Mouse (Mus musculus): Measurements from ENCODE around the gene Nubp1. TPM values are rescaled to one million over a fixed set of nuclear protein-coding genes. Genes with fewer than 3 reads are reported as not detected.
A peak's percentile ranks its signal among the peaks of the same experiment; 100 is the strongest.

Nubp1 gene
- 44.1 and 46.1 TPM in 2 replicates for polyA plus RNA-seq (2015; fragmentation: Nextera tagmentation; extraction: Ambion mirVana)

DNA sequence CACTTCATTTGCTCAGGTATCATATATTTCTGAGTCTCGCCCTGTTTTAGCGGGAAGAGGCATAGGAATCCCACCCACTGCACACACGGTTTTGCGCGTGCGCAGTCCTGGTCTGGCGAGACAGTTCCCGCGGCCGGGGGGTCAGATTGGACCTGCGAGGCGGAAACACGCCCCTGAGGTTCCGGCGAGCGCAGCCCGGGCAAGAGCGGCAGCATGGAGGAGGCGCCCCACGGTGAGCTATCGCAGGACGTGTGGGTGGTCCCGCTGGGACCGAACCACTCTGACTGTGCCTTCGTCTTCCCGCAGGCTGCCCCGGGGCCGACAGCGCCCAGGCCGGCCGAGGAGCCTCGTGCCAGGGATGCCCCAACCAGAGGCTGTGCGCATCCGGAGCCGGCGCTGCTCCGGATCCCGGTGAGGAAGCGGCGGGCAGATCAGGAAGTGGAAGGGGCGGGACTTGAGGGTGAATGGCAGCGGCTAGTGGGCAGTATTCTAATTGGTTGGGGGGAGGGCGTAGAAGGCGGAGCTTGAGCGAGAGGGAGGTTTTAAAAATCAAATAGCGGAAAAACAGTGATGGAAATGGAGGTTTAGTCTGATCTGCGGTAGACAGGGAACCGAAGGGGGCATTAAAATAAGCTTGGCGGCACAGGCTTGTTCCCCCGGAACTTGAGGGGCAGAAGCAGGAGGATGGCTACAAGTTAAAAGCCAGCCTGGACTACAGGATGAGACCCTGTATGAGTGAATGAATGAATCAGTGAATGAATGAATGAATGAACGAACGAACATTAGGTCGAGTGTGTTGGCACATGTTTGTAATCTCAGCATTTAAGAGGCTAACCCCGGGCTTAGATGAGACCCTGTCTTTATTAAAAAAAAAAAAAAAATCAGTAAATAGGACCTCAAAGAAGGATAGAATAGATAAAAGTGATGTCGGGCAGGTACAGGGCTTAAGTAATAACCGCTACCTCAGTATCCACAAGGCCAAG is at the start of gene Nubp1:
Gene Nubp1 (plus strand): TSS at position 185 of the 983 bp plus-strand sequence.
- H3K4me3 ChIP-seq = peak within 1 kb of the TSS; percentile 88
- no peaks in the 10 kb centered on the region for H3K27me3 ChIP-seq
- peak within 1 kb of the TSS; percentile 95 for H3K27ac ChIP-seq
- WGBS = 3% methylated on average over 56 of the region's 56 CpGs
- peaks cover 10% of the 10 kb centered on the region for H3K4me1 ChIP-seq
- peaks cover 38% of the 10 kb centered on the region for H3K36me3 ChIP-seq
- H3K9me3 ChIP-seq = no peaks in the 10 kb centered on the region
- H3K9ac ChIP-seq = peak within 1 kb of the TSS; percentile 79
- ATAC-seq (ENCODE audit: insufficient number of reproducible peaks, low FRiP score, low TSS enrichment, low read depth) = peak; percentile 94
- H3K4me2 ChIP-seq = peak within 1 kb of the TSS; percentile 73

- ATAC-seq (ENCODE audit: insufficient number of reproducible peaks, low FRiP score, low TSS enrichment, low read depth) = no peak
- Histone ChIP-seq H3K9ac (no peak overlapping the region), H3K36me3 (no peaks in the 10 kb centered on the region), H3K4me1 (peaks cover 17% of the 10 kb centered on the region), H3K9me3 (no peaks in the 10 kb centered on the region), H3K4me3 (no peak overlapping the region), H3K4me2 (no peak overlapping the region), H3K27ac (no peak overlapping the region), H3K27me3 (no peaks in the 10 kb centered on the region)
- WGBS = 35% methylated on average over 1 of the region's 1 CpGs
These were observed 48.7 kb upstream of the Nubp1 start for GRCm38 (mm10) chr16:10363061-10363460.

GRCm38 (mm10) chr16:10365796-10366195 is 46.0 kb upstream of the Nubp1 start:
- Histone ChIP-seq H3K4me1 (peaks cover 32% of the 10 kb centered on the region), H3K4me2 (no peak overlapping the region), H3K9ac (no peak overlapping the region), H3K27me3 (no peaks in the 10 kb centered on the region), H3K9me3 (no peaks in the 10 kb centered on the region), H3K27ac (peak overlapping the region; percentile 84), H3K4me3 (no peak overlapping the region), H3K36me3 (no peaks in the 10 kb centered on the region)
- WGBS = 56% methylated on average over 4 of the region's 4 CpGs
- no peak for ATAC-seq (ENCODE audit: insufficient number of reproducible peaks, low FRiP score, low TSS enrichment, low read depth)

- WGBS = 51% methylated on average over 14 of the region's 14 CpGs
- Histone ChIP-seq H3K4me3 (no peak overlapping the region), H3K27ac (peak overlapping the region; percentile 84), H3K36me3 (no peaks in the 10 kb centered on the region), H3K4me2 (no peak overlapping the region), H3K27me3 (no peaks in the 10 kb centered on the region), H3K9me3 (no peaks in the 10 kb centered on the region), H3K4me1 (peaks cover 32% of the 10 kb centered on the region), H3K9ac (no peak overlapping the region)
- ATAC-seq (ENCODE audit: insufficient number of reproducible peaks, low FRiP score, low TSS enrichment, low read depth) = peak; percentile 76
These were observed 45.2 kb upstream of the Nubp1 start for GRCm38 (mm10) chr16:10366240-10367217.

GRCm38 (mm10) chr16:10369468-10369934 is 42.2 kb upstream of the Nubp1 start:
- H3K4me1 ChIP-seq = peaks cover 35% of the 10 kb centered on the region
- no peaks in the 10 kb centered on the region for H3K9me3 ChIP-seq
- 0 out of 2 replicates have a peak overlapping the region, but pooled peaks have one; percentile 7 for H3K9ac ChIP-seq
- no peak for ATAC-seq (ENCODE audit: insufficient number of reproducible peaks, low FRiP score, low TSS enrichment, low read depth)
- peak overlapping the region; percentile 18; the same call in 1 of the 2 replicates for H3K27ac ChIP-seq
- H3K4me3 ChIP-seq = no peak overlapping the region
- H3K27me3 ChIP-seq = no peaks in the 10 kb centered on the region
- no peak overlapping the region for H3K4me2 ChIP-seq
- H3K36me3 ChIP-seq = no peaks in the 10 kb centered on the region
- WGBS = 52% methylated on average over 3 of the region's 3 CpGs

DNA sequence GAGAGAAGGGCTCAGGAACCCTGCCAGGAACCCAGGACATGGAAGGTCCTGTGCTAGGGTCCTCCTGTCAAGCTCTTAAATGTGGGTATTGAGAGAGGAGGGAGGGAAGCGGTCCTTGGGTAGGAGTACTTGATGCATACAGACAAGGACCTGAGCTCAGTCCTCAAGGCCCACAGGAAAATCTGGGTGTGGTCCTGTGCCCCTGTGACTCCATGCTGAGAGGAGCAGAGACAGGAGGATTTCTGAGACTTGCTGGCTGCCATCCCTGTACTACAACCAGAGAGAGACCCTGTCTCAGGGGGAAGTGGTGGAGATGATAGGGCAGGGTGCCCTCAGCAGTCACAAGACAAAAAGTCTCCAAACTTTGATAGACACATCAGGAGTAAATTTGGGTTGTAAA is 41.8 kb upstream of the Nubp1 start:
- 86% methylated on average over 1 of the region's 1 CpGs for WGBS
- H3K27ac ChIP-seq = no peak overlapping the region
- ATAC-seq (ENCODE audit: insufficient number of reproducible peaks, low FRiP score, low TSS enrichment, low read depth) = no peak
- H3K4me1 ChIP-seq = peaks cover 38% of the 10 kb centered on the region
- H3K9me3 ChIP-seq = no peaks in the 10 kb centered on the region
- H3K9ac ChIP-seq = no peak overlapping the region
- H3K4me2 ChIP-seq = no peak overlapping the region
- no peaks in the 10 kb centered on the region for H3K36me3 ChIP-seq
- no peak overlapping the region for H3K4me3 ChIP-seq
- H3K27me3 ChIP-seq = no peaks in the 10 kb centered on the region

- H3K4me1 ChIP-seq = peaks cover 20% of the 10 kb centered on the region
- H3K9me3 ChIP-seq = no peaks in the 10 kb centered on the region
- H3K27me3 ChIP-seq = no peaks in the 10 kb centered on the region
- H3K9ac ChIP-seq = no peak overlapping the region
- ATAC-seq (ENCODE audit: insufficient number of reproducible peaks, low FRiP score, low TSS enrichment, low read depth) = no peak
- 84% methylated on average over 4 of the region's 4 CpGs for WGBS
- H3K4me2 ChIP-seq = no peak overlapping the region
- no peaks in the 10 kb centered on the region for H3K36me3 ChIP-seq
- H3K4me3 ChIP-seq = no peak overlapping the region
- H3K27ac ChIP-seq = no peak overlapping the region
These were observed 39.4 kb upstream of the Nubp1 start for GRCm38 (mm10) chr16:10372372-10372771.

- ATAC-seq (ENCODE audit: insufficient number of reproducible peaks, low FRiP score, low TSS enrichment, low read depth) = no peak
These were observed 37.3 kb upstream of the Nubp1 start for GRCm38 (mm10) chr16:10374254-10375011.

GRCm38 (mm10) chr16:10377286-10377685 is 34.5 kb upstream of the Nubp1 start:
- no peak overlapping the region for H3K4me3 ChIP-seq
- 35% methylated on average over 1 of the region's 1 CpGs for WGBS
- ATAC-seq (ENCODE audit: insufficient number of reproducible peaks, low FRiP score, low TSS enrichment, low read depth) = no peak
- H3K27ac ChIP-seq = no peak overlapping the region
- no peaks in the 10 kb centered on the region for H3K36me3 ChIP-seq
- peaks cover 6% of the 10 kb centered on the region for H3K4me1 ChIP-seq
- peaks cover 7% of the 10 kb centered on the region; the same call in 1 of the 2 replicates for H3K27me3 ChIP-seq
- no peak overlapping the region for H3K9ac ChIP-seq
- no peaks in the 10 kb centered on the region for H3K9me3 ChIP-seq
- H3K4me2 ChIP-seq = no peak overlapping the region

More at GRCm38 (mm10) chr16:10374254-10375011, 37.3 kb upstream of the Nubp1 start:
- H3K4me1 ChIP-seq = peaks cover 16% of the 10 kb centered on the region
- H3K27me3 ChIP-seq = peaks cover 7% of the 10 kb centered on the region; the same call in 1 of the 2 replicates
- H3K4me3 ChIP-seq = no peak overlapping the region; the same call in 1 of the 2 replicates
- WGBS = 29% methylated on average over 13 of the region's 13 CpGs
- peak overlapping the region; percentile 33 for H3K4me2 ChIP-seq
- no peaks in the 10 kb centered on the region for H3K36me3 ChIP-seq
- H3K27ac ChIP-seq = 0 out of 2 replicates have a peak overlapping the region, but pooled peaks have one; percentile 0
- H3K9ac ChIP-seq = no peak overlapping the region
- H3K9me3 ChIP-seq = no peaks in the 10 kb centered on the region

DNA sequence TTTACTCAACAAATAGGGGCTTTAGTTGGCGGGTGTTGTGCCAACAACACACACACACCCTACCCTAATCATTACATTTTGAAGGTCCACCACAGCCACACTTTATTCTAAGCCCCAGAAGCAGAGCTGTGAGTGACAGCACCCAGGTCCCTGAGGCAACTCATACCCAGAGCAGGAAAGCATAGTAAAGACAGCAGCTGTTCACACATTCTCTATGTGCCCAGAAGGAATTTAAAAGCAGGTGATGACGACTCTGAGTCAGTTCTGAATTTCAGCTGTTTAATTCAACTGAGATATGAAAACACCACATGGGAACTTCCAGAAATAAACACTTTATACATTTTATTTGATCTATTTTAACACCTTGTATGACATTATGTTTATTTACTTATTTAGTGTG is 32.2 kb upstream of the Nubp1 start:
- Histone ChIP-seq H3K4me2 (no peak overlapping the region), H3K9me3 (no peaks in the 10 kb centered on the region), H3K9ac (no peak overlapping the region), H3K4me3 (no peak overlapping the region), H3K27ac (0 out of 2 replicates have a peak overlapping the region, but pooled peaks have one; percentile 1), H3K27me3 (peaks cover 7% of the 10 kb centered on the region; the same call in 1 of the 2 replicates), H3K4me1 (peaks cover 2% of the 10 kb centered on the region), H3K36me3 (no peaks in the 10 kb centered on the region)
- ATAC-seq (ENCODE audit: insufficient number of reproducible peaks, low FRiP score, low TSS enrichment, low read depth) = no peak
- 37% methylated on average over 2 of the region's 2 CpGs for WGBS

GRCm38 (mm10) chr16:10384060-10384497 is 27.7 kb upstream of the Nubp1 start:
- Histone ChIP-seq H3K9ac (no peak overlapping the region), H3K9me3 (no peaks in the 10 kb centered on the region), H3K4me1 (no peaks in the 10 kb centered on the region), H3K27me3 (no peaks in the 10 kb centered on the region), H3K4me2 (peak overlapping the region; percentile 27), H3K4me3 (peak overlapping the region; percentile 19), H3K36me3 (no peaks in the 10 kb centered on the region), H3K27ac (no peak overlapping the region)
- WGBS = 29% methylated on average over 8 of the region's 8 CpGs
- ATAC-seq (ENCODE audit: insufficient number of reproducible peaks, low FRiP score, low TSS enrichment, low read depth) = no peak

Measured in limb, embryonic 15.5 days (tissue).